Mouse (Mus musculus) midbrain, postnatal 0 days (tissue): Measurements from ENCODE around the gene Dio1. TPM values are rescaled to one million over a fixed set of nuclear protein-coding genes. Genes with fewer than 3 reads are reported as not detected.
A peak's percentile ranks its signal among the peaks of the same experiment; 100 is the strongest.

Experiments
- ATAC-seq: fragments of 200-750 bp; cut with Nextera tagmentation; 2 replicates; pipeline ENCODE4 v1.8.0; 2017; ENCODE audit warnings: moderate number of reproducible peaks, mild to moderate bottlenecking, moderate TSS enrichment, moderate library complexity; ENCODE audit not compliant: low FRiP score
- DNase-seq: peaks from one replicate; pipeline ENCODE4 v3.0.0-alpha.2; 2015; ENCODE audit warnings: low spot score
- H3K27ac ChIP-seq: fragments of 300-500 bp; sonication (generic); 2 replicates; pipeline ENCODE4 v1.5.1; 2014; ENCODE audit warnings: low read depth, mild to moderate bottlenecking, low read length, mixed read lengths
- H3K27me3 ChIP-seq: fragments of 300-500 bp; sonication (generic); 2 replicates; pipeline ENCODE4 v1.6.1; 2014; ENCODE audit warnings: low read length, control low read depth, mixed read lengths; ENCODE audit not compliant: insufficient read depth
- H3K36me3 ChIP-seq: fragments of 300-500 bp; sonication (generic); 2 replicates; pipeline ENCODE4 v1.6.1; 2014; ENCODE audit warnings: low read length, control low read depth, mixed read lengths; ENCODE audit not compliant: insufficient read depth
- H3K4me1 ChIP-seq: fragments of 300-500 bp; sonication (generic); 2 replicates; pipeline ENCODE4 v1.6.1; 2014; ENCODE audit warnings: mild to moderate bottlenecking, control low read depth, antibody characterized with exemption, low read length, mixed read lengths; ENCODE audit not compliant: insufficient read depth
- H3K4me2 ChIP-seq: fragments of 300-500 bp; sonication (generic); 2 replicates; pipeline ENCODE4 v1.6.1; 2014; ENCODE audit warnings: low read depth, mild to moderate bottlenecking, low read length, mixed read lengths; ENCODE audit not compliant: poor library complexity, severe bottlenecking
- H3K4me3 ChIP-seq: fragments of 300-500 bp; sonication (generic); 2 replicates; pipeline ENCODE4 v1.5.1; 2014; ENCODE audit warnings: low read depth, mild to moderate bottlenecking, low read length, moderate library complexity
- H3K9ac ChIP-seq: fragments of 300-500 bp; sonication (generic); replicated peaks from 2 replicates; pipeline ENCODE4 v1.6.1; 2014; ENCODE audit warnings: mild to moderate bottlenecking, low read length, moderate library complexity, mixed read lengths; ENCODE audit not compliant: poor library complexity, severe bottlenecking
- H3K9me3 ChIP-seq: fragments of 300-500 bp; sonication (generic); 2 replicates; pipeline ENCODE4 v1.6.1; 2016; ENCODE audit warnings: low read length, control low read depth
- CTCF ChIP-seq: IDR thresholded peaks from 2 replicates; pipeline ENCODE4 v1.5.1; 2016; ENCODE audit warnings: antibody characterized with exemption, mild to moderate bottlenecking
- WGBS: fragments of 180-500 bp; shearing (Covaris S2); extraction: QIAGEN DNeasy Blood & Tissue Kit; methylation state at CpG from one replicate; pipeline ENCODE4 v1.1.7; 2014; 5-methylcytosine and 5-hydroxymethylcytosine counted together
- polyA plus RNA-seq: library from polyadenylated mRNA; unstranded; fragments of >200 nt; fragmentation: Nextera tagmentation; extraction: Ambion mirVana; gene quantifications from 2 replicates; pipeline ENCODE4 v1.2.1, GENCODE M21; 2015
- total RNA-seq: library from RNA; depleted of rRNA; stranded (reverse); fragments of >200 nt; gene quantifications from 2 replicates; pipeline ENCODE4 v1.2.3, GENCODE M21; 2014; rRNA removed

The Dio1 gene
- total RNA-seq (not detected in 2 replicates), polyA plus RNA-seq (not detected in 2 replicates)

- Histone ChIP-seq H3K4me2 (no peak within 1 kb of the TSS), H3K36me3 (no peaks in the 10 kb centered on the region), H3K4me3 (no peak within 1 kb of the TSS), H3K9ac (no peak within 1 kb of the TSS), H3K9me3 (no peaks in the 10 kb centered on the region), H3K27me3 (no peaks in the 10 kb centered on the region; the same call in 1 of the 2 replicates), H3K4me1 (no peaks in the 10 kb centered on the region), H3K27ac (no peak within 1 kb of the TSS)
- TF ChIP-seq CTCF: no peak
- ATAC-seq (no peak), DNase-seq (no peak)
- WGBS: 62% methylated on average over 6 of the region's 6 CpGs
These were observed at the start of gene Dio1 for GRCm38 (mm10) chr4:107306966-107307365. Gene Dio1 (minus strand): TSS chr4:107307169.

GRCm38 (mm10) chr4:107354543-107354942, 47.6 kb upstream of the Dio1 start:
- no peak for TF ChIP-seq CTCF
- Histone ChIP-seq H3K36me3 (peaks cover 19% of the 10 kb centered on the region), H3K4me1 (no peaks in the 10 kb centered on the region), H3K9ac (no peak overlapping the region), H3K27me3 (no peaks in the 10 kb centered on the region), H3K4me2 (no peak overlapping the region), H3K9me3 (no peaks in the 10 kb centered on the region), H3K27ac (no peak overlapping the region), H3K4me3 (no peak overlapping the region)
- no peak for DNase-seq
- 63% methylated on average over 4 of the region's 4 CpGs for WGBS
- ATAC-seq: no peak

- TF ChIP-seq CTCF: no peak
- ATAC-seq (no peak), DNase-seq (no peak)
- no peak overlapping the region for H3K27ac ChIP-seq
- no peak overlapping the region for H3K4me3 ChIP-seq
- H3K36me3 ChIP-seq: peaks cover 19% of the 10 kb centered on the region
- WGBS: 89% methylated on average over 5 of the region's 5 CpGs
- H3K27me3 ChIP-seq: no peaks in the 10 kb centered on the region
- H3K9me3 ChIP-seq: no peaks in the 10 kb centered on the region
- no peak overlapping the region for H3K9ac ChIP-seq
- H3K4me1 ChIP-seq: no peaks in the 10 kb centered on the region
- H3K4me2 ChIP-seq: no peak overlapping the region
These were observed 47.2 kb upstream of the Dio1 start for GRCm38 (mm10) chr4:107354126-107354525.

GRCm38 (mm10) chr4:107353612-107354011, 46.6 kb upstream of the Dio1 start:
- no peak overlapping the region for H3K27ac ChIP-seq
- no peak for ATAC-seq
- DNase-seq: no peak
- no peaks in the 10 kb centered on the region for H3K27me3 ChIP-seq
- no peaks in the 10 kb centered on the region for H3K9me3 ChIP-seq
- TF ChIP-seq CTCF: no peak
- no peak overlapping the region for H3K9ac ChIP-seq
- no peak overlapping the region for H3K4me3 ChIP-seq
- no peaks in the 10 kb centered on the region for H3K4me1 ChIP-seq
- peaks cover 16% of the 10 kb centered on the region for H3K36me3 ChIP-seq
- WGBS: 85% methylated on average over 3 of the region's 3 CpGs
- H3K4me2 ChIP-seq: no peak overlapping the region

- H3K9ac ChIP-seq: no peak overlapping the region
- DNase-seq: no peak
- TF ChIP-seq CTCF: no peak
- ATAC-seq: no peak
- no peaks in the 10 kb centered on the region for H3K4me1 ChIP-seq
- no peak overlapping the region for H3K4me2 ChIP-seq
- H3K4me3 ChIP-seq: no peak overlapping the region
- peaks cover 15% of the 10 kb centered on the region for H3K36me3 ChIP-seq
- H3K9me3 ChIP-seq: no peaks in the 10 kb centered on the region
- H3K27ac ChIP-seq: no peak overlapping the region
- H3K27me3 ChIP-seq: no peaks in the 10 kb centered on the region
These were observed 44.4 kb upstream of the Dio1 start for GRCm38 (mm10) chr4:107351368-107351767.

- peaks cover 15% of the 10 kb centered on the region for H3K36me3 ChIP-seq
- 75% methylated on average over 8 of the region's 8 CpGs for WGBS
- no peaks in the 10 kb centered on the region for H3K27me3 ChIP-seq
- TF ChIP-seq CTCF: peak; percentile 82
- no peak overlapping the region for H3K9ac ChIP-seq
- H3K27ac ChIP-seq: no peak overlapping the region
- ATAC-seq (peak; percentile 58), DNase-seq (peak; percentile 90)
- no peak overlapping the region for H3K4me2 ChIP-seq
- no peak overlapping the region for H3K4me3 ChIP-seq
- H3K9me3 ChIP-seq: no peaks in the 10 kb centered on the region
- no peaks in the 10 kb centered on the region for H3K4me1 ChIP-seq
These were observed 42.5 kb upstream of the Dio1 start for GRCm38 (mm10) chr4:107349311-107350008.
